Mouse (Mus musculus): ENCODE results near the gene Rhd. TPM values are rescaled to one million over a fixed set of nuclear protein-coding genes. Genes with fewer than 3 reads are reported as not detected.
"Not testable (repeated sequence)": the region's sequence is repeated elsewhere in the genome, so short reads cannot be mapped to it uniquely, and the experiment has no call there.

Gene Rhd
- total RNA-seq, 1 experiment from 2014 or later, result 0.33 TPM

- not testable (repeated sequence) for DNase-seq
Measured at GRCm38 (mm10) chr4:134911406-134911805, 47.1 kb downstream of the Rhd start.

GRCm38 (mm10) chr4:134913413-134913812 is 49.1 kb downstream of the Rhd start:
- DNase-seq, result peak; percentile 84

GRCm38 (mm10) chr4:134914122-134914863 is 50.0 kb downstream of the Rhd start:
- DNase-seq, result no peak

DNA sequence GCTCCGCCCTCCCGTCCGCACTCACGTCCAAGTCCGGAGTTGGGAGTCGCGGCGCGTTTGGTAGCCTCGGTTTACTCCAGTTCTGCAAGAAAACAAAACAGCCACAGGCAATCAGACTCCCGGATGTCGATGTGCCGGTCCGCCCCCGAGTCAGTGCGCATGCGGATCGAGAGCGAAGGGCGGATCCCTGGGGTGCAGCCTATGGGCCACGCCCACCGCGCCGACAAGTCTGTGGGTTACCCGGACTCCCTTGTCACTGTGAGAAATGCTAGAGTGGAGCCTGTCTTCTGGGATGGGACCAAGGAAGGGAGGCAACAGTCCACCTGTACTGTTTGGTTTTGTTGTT is 50.5 kb downstream of the Rhd start, which contains the start of gene Tmem50a:
Gene Tmem50a (minus strand): TSS at position 161 of the 346 bp plus-strand sequence.
- DNase-seq, result peak; percentile 97

DNA sequence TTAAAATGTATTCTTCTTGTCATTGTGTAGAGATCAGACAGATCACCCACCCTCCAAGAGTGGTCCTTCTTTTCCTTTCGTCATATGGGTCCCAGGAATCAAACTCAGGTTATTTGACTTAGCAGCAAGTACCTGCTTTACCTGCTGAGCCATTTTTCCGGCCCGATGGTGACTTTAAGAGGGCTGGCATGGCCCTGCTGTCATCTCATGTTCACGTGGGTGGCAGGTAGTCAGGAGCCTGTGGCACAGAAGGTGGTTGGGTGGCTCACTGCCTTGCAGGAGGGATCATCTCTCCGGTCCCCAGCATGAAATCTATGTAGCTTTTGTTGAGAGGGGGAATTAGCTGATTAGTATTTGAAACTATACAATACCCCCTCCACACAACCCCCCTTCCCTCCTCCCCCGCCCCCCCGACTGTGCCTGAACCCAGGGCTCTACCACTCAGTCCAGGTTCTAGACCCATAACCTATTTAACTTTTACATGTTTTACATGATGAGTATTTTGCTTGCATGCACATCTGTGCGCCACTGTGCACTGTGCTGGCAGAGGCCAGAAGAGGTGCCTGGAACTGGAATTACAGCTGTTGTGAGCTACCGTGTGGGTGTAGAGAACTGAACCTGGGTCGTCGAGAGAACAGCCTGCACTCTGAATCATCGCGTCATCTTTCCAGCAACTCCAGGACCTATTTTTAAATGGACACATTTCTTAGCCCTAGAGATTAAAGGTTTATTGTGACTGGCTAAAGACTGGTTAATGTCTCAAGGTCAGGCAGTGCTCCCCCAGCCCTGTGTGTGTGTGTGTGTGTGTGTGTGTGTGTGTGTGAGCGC is 51.1 kb downstream of the Rhd start:
- no peak for DNase-seq

DNA sequence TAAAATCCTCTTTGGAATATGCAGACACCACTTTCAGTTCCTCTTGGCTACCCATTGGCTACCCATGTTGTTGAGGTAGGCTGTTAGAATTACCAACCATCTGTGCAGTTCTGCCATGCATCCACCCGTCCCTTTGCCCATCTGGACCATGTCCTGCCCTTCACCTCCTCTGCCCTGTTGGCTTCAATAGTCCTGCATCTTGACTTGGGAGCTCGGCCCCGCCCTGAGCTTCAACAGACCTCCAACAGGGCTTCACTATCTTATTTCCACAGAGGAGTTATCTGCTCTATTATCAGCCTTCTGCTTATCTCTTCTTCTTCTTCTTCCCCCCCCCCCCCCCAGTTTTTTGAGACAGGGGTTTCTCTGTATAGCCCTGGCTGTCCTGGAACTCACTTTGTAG is 52.9 kb downstream of the Rhd start:
- no peak for DNase-seq

- peak; percentile 70 for DNase-seq
Measured at GRCm38 (mm10) chr4:134918381-134918780, 54.0 kb downstream of the Rhd start.

DNA sequence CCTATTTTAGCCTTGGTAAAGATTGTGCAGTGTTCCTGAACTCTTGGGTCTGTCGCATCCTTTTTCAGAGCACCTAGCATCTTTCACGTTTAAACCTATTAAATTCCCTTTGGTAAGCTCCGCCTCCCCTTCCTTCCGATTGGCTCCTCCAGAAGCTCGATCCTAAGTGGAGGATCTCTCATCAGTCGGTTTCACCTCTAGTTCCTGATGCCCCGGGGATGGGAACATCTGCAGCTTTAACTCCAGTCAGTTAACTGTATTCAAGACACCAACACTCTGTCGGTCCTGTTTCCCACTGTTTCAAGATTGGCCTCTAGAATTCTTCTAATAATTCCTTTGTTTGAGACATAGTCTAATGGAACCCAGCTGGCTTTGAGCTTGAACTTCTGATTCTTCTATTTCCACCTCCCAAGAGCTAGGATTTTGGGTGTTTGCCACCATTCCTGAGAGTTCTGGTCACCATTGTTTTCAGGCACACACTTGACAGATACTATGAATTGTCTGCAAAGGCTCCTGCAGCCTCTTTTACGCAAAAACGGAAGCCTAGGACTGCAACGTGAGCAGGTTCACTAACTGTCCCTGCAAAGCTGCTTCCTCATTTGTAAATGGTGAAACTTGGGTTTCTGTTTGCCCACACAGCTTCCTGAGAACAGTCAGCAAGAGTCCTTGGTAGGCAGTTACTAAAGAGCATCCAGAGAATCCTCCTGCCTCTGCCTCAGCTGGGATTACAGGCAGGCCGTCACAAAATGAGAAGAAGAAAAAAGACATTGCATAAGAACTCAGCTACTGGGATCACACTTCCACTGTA is 55.6 kb downstream of the Rhd start:
- no peak for DNase-seq

- no peak for DNase-seq
Measured at GRCm38 (mm10) chr4:134920631-134921030, 56.3 kb downstream of the Rhd start.

GRCm38 (mm10) chr4:134921703-134922102 is 57.4 kb downstream of the Rhd start:
- DNase-seq, result no peak

- DNase-seq, result no peak
Measured at GRCm38 (mm10) chr4:134922111-134922924, 58.0 kb downstream of the Rhd start.

- DNase-seq, result peak; percentile 79
Measured at GRCm38 (mm10) chr4:134922925-134923244, 58.5 kb downstream of the Rhd start.

- peak; percentile 98 for DNase-seq
Measured at GRCm38 (mm10) chr4:134923258-134924018, 59.1 kb downstream of the Rhd start, which contains the start of gene Rsrp1. Rsrp1 (plus strand) TSS chr4:134923592.

DNA sequence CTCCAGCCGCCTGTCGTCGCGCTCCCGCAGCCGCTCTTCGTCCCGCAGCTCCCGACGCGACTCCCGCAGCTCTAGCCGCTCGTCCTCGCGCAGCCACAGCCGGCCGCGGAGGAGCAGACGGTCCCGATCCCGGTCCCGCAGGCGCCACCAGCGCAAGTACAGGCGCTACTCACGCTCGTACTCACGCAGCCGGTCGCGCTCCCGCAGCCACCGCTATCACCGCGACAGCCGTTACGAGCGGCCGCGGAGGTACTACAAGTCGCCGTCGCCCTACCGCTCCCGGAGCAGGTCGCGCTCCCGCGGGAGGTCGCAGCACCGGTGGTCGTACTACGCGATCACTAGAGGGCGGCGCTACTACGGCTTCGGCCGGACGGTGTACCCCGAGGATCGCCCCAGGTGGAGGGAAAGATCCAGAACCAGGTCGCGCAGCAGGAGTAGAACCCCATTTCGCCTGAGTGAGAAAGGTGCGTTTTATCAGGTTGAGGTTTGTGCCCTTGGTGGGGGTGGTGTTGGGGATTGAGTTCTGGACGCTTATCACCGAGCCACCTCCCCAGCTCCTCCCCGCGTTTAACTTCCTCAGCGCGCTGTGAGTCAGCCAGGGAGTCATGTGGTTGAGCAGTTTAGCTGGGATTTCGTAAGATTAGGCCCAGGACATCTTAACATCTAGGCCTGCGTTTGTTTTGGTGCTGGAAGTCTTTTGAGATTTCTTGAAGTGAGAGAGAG is 59.8 kb downstream of the Rhd start:
- DNase-seq, result peak; percentile 73

DNA sequence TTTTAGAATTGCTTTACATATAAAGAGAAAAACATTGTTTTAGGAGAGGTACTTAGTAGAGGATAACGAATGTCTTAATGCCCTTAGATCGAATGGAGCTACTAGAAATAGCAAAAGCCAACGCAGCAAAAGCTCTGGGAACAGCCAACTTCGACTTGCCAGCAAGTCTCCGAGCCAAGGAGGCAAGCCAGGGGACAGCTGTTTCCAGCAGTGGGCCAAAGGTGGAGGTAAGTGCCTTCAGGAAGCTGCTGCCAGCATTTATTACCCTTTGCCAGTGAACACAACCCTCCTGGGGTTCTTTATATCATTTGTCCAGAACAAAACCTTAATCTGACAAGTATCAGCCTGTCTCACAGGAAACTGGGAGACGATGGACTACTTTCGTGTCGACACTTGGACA is 60.9 kb downstream of the Rhd start:
- no peak for DNase-seq

- DNase-seq, result no peak
Measured at GRCm38 (mm10) chr4:134927815-134928463, 63.6 kb downstream of the Rhd start.

DNA sequence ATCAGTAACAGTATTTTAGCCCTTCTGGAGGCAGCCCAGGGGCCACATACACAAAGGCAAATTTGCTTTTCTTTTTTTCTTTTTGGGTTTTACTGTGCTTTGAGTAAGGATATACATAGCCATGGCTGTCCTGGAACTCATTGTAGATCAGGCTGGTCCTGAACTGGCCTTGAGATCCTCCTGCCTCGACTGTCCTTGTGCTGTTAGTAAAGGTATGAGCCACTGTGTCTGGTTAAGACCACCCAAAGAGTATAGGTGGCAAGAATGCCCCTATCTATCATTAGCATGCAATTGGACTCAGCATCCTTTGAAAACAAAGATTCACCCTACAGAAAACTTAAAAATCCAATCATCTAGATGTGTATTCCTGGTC is 64.1 kb downstream of the Rhd start:
- no peak for DNase-seq

- no peak for DNase-seq
Measured at GRCm38 (mm10) chr4:134929536-134929935, 65.2 kb downstream of the Rhd start.

DNA sequence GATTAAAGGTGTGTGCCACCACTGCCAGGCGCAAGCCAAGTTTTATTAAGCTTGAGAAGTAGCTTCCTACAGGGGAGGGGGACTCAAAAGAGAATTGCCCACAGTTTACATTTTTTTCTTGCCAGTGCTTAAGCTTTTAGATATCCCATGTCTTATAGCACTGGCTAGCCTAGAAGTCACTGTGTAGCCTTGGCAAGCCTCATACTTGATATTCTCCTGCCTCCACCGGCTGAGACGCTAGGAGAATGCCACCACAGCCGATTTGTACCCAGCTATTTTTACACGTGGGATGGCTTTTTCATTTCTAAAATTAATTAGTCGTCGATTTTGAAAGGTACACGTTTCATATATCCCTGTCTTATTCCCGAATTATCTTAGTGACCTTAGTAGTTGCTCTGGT is 65.9 kb downstream of the Rhd start:
- no peak for DNase-seq
